Mouse (Mus musculus) erythroblast, embryonic 14.5 days (primary cell): ENCODE results near the gene Uggt2.

ENCODE experiments used
- GATA1 ChIP-seq: IDR thresholded peaks from 2 replicates; pipeline ENCODE4 v1.6.1; 2012; ENCODE audit warnings: low read length, inconsistent platforms, mixed read lengths
- TAL1 ChIP-seq: IDR thresholded peaks from 3 replicates; pipeline ENCODE4 v1.6.1; 2012; ENCODE audit warnings: low read length, inconsistent platforms, mixed read lengths

DNA sequence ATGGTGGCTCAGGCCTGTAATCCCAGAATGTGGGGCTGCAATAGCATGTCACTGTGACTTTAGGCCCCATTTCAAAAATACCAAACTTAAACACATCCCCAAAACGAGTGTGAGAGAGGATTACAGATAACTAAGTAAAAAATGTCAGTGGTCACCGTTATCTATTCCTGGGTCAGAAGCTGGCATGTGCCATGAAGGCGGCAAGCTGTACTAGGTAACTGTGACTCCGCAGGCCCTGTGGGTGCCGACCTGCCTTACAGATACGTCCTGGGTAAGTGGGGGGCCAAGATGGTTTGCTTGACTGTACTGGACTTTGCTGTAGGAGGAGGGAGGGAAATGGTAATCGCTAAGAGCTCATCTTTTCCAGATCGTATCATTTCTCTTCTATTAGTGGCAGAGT, 118.3 kb downstream of the Uggt2 start:
- no peak for TF ChIP-seq GATA1
- no peak for TF ChIP-seq TAL1
